Mouse (Mus musculus): ENCODE data around the gene Psg18. TPM values are rescaled to one million over a fixed set of nuclear protein-coding genes. Genes with fewer than 3 reads are reported as not detected.
"Not testable (repeated sequence)": the region's sequence is repeated elsewhere in the genome, so short reads cannot be mapped to it uniquely, and the experiment has no call there.

The Psg18 gene
- polyA plus RNA-seq (2012; rRNA removed) = not detected in 2 replicates

GRCm38 (mm10) chr7:18354909-18355308 is at the start of gene Psg18:
Gene Psg18, minus strand, starts transcription at chr7:18355009.
- 64% methylated on average over 3 of the region's 3 CpGs for WGBS

DNA sequence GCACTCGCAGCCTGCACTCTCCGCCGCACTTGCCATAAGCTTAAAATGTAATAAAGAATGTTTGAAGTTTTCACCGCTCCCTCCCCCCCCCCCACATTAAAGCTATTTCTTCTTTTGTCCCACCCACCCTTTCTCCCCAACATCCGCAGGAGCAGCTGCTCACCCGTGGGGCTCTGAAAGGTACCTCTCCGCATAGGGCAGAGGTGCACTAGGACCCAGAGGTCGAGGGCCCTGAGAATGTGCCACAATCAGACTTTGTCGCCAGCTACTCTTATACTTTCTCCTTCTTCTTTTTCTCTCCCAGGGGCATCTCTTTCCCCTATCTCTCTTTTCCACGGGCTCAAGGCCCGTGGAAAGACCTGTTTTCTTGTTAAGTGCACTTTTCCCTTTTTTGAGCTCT is 48.6 kb upstream of the Psg18 start:
- TF ChIP-seq POLR2A (IDR thresholded peaks at IDR 0.05; ENCODE audit: low read depth, low read length) (no peak), CTCF (conservative IDR thresholded peaks at IDR 0.05; ENCODE audit: insufficient read depth, insufficient read length, low read depth, low read length) (no peak)

More at GRCm38 (mm10) chr7:18354909-18355308, at the start of gene Psg18:
- not testable (repeated sequence) for H3K4me1 ChIP-seq (ENCODE audit: control insufficient read depth, insufficient read depth, low read length); DNase-seq; H3K36me3 ChIP-seq (ENCODE audit: control insufficient read depth, insufficient read depth, low read length); H3K4me3 ChIP-seq (ENCODE audit: insufficient read depth, low read depth, low read length); H3K27ac ChIP-seq (ENCODE audit: insufficient read depth, low read depth, low read length); H3K27me3 ChIP-seq (replicated peaks; ENCODE audit: control insufficient read depth, insufficient read depth, low read length)

DNA sequence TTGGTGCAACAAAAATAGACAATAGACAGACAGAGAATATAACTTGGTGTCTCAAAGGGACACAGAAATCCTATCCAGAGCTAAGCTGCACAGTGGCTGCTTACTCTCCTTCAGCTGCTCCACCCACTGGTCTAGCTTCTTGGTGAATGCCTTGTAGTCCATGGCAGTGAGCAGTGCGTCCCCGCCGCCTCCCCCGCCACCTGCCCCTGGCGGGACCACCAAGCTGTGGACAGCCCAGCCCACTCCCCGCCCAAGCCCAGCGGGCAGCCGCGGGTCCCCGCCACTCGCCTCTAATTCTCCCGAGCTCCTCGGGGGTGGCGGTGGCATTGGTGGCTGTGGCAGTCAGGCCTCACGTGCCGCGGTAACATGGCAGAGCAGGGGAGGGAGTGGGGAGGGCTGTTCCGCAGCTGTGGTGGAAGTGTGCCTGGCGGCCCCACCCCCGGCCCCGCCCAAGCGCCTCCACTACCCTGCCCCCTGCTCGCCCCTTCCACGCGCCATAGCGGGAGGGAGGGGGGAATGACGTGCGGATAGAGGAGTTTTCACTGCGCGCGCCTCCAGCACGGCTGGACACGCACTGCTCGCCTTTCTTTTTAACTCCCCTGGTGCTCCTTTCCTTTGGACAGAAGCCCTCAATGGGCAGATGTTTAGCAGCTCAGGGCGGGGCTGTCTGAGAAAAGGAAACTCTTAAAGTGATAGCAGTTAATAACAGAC is 47.9 kb upstream of the Psg18 start:
- DNase-seq = peak; percentile 26
- peak overlapping the region; percentile 45; the same call in 1 of the 2 replicates for H3K4me3 ChIP-seq (ENCODE audit: insufficient read depth, low read depth, low read length)
- TF ChIP-seq POLR2A (IDR thresholded peaks at IDR 0.05; ENCODE audit: low read depth, low read length) (no peak), CTCF (conservative IDR thresholded peaks at IDR 0.05; ENCODE audit: insufficient read depth, insufficient read length, low read depth, low read length) (no peak)
- no peaks in the 10 kb centered on the region for H3K36me3 ChIP-seq (ENCODE audit: control insufficient read depth, insufficient read depth, low read length)
- no peaks in the 10 kb centered on the region for H3K4me1 ChIP-seq (ENCODE audit: control insufficient read depth, insufficient read depth, low read length)
- no peaks in the 10 kb centered on the region for H3K27me3 ChIP-seq (replicated peaks; ENCODE audit: control insufficient read depth, insufficient read depth, low read length)
- WGBS = 55% methylated on average over 35 of the region's 35 CpGs
- no peak overlapping the region for H3K27ac ChIP-seq (ENCODE audit: insufficient read depth, low read depth, low read length)

More for the DNA sequence above, 48.6 kb upstream of the Psg18 start:
- H3K27ac ChIP-seq (ENCODE audit: insufficient read depth, low read depth, low read length) = no peak overlapping the region
- no peaks in the 10 kb centered on the region for H3K4me1 ChIP-seq (ENCODE audit: control insufficient read depth, insufficient read depth, low read length)
- no peak overlapping the region for H3K4me3 ChIP-seq (ENCODE audit: insufficient read depth, low read depth, low read length)
- no peaks in the 10 kb centered on the region for H3K27me3 ChIP-seq (replicated peaks; ENCODE audit: control insufficient read depth, insufficient read depth, low read length)
- no peaks in the 10 kb centered on the region for H3K36me3 ChIP-seq (ENCODE audit: control insufficient read depth, insufficient read depth, low read length)
- peak; percentile 6 for DNase-seq
- WGBS = 58% methylated on average over 11 of the region's 11 CpGs

DNA sequence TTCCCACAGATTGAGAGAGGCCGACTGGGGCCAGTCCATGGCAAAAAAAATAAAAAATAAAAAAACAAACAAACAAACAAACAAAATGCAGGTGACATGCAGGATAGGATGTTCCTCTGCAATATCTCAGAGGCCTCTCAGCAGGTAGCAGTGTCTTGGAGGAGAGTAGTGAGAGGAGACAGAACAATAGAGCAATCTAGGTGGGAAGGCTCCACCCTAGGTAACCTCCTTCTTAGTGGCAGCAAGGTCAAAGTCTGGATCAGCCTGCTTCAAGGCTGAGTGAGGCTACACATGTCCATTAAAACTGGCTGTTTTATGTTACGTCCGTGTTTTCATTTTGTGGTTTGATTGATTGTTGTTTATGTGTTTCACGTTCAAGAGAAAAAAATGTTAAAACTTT is 36.7 kb upstream of the Psg18 start:
- not testable (repeated sequence) for H3K4me1 ChIP-seq (ENCODE audit: control insufficient read depth, insufficient read depth, low read length); H3K4me3 ChIP-seq (ENCODE audit: insufficient read depth, low read depth, low read length); H3K27me3 ChIP-seq (replicated peaks; ENCODE audit: control insufficient read depth, insufficient read depth, low read length); H3K36me3 ChIP-seq (ENCODE audit: control insufficient read depth, insufficient read depth, low read length); DNase-seq; H3K27ac ChIP-seq (ENCODE audit: insufficient read depth, low read depth, low read length)
- 79% methylated on average over 4 of the region's 4 CpGs for WGBS

DNA sequence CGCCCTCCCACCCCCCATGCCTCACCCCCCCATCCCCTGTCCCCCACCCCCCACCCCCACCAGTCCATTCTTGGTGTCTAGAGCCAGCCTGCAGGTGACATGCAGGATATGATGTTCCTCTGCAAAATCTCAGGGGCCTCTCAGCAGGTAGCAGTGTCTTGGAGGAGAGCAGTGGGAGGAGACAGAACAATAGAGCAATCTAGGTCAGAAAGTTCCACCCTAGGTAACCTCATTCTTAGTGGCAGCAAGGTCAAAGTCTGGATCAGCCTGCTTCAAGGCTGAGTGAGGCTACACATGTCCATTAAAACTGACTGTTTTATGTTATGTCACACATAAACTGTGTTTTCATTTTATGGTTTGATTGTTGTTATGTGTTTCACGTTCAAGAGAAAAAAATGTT is 23.5 kb upstream of the Psg18 start:
- TF ChIP-seq CTCF (conservative IDR thresholded peaks at IDR 0.05; ENCODE audit: insufficient read depth, insufficient read length, low read depth, low read length) (no peak), POLR2A (IDR thresholded peaks at IDR 0.05; ENCODE audit: low read depth, low read length) (no peak)
- H3K27me3 ChIP-seq (replicated peaks; ENCODE audit: control insufficient read depth, insufficient read depth, low read length) = no peaks in the 10 kb centered on the region
- H3K4me3 ChIP-seq (ENCODE audit: insufficient read depth, low read depth, low read length) = no peak overlapping the region
- 41% methylated on average over 2 of the region's 2 CpGs for WGBS
- no peaks in the 10 kb centered on the region for H3K4me1 ChIP-seq (ENCODE audit: control insufficient read depth, insufficient read depth, low read length)
- no peak for DNase-seq
- no peaks in the 10 kb centered on the region for H3K36me3 ChIP-seq (ENCODE audit: control insufficient read depth, insufficient read depth, low read length)
- H3K27ac ChIP-seq (ENCODE audit: insufficient read depth, low read depth, low read length) = no peak overlapping the region

- not testable (repeated sequence) for H3K4me1 ChIP-seq (ENCODE audit: control insufficient read depth, insufficient read depth, low read length); H3K36me3 ChIP-seq (ENCODE audit: control insufficient read depth, insufficient read depth, low read length); H3K27me3 ChIP-seq (replicated peaks; ENCODE audit: control insufficient read depth, insufficient read depth, low read length); H3K27ac ChIP-seq (ENCODE audit: insufficient read depth, low read depth, low read length); H3K4me3 ChIP-seq (ENCODE audit: insufficient read depth, low read depth, low read length); DNase-seq
- 75% methylated on average over 6 of the region's 6 CpGs for WGBS
Measured at GRCm38 (mm10) chr7:18335411-18335810, 19.4 kb downstream of the Psg18 start.

Other genes with a start within 250 kb of the Psg18 start
- gene Igfl3, start 178.5 kb downstream of the Psg18 start, polyA plus RNA-seq (2012; rRNA removed) = not detected in 2 replicates
- gene Mill1, start 109.7 kb downstream of the Psg18 start, polyA plus RNA-seq (2012; rRNA removed) = 0.08 and 0.22 TPM in 2 replicates
- gene Psg28, start 77.0 kb upstream of the Psg18 start, polyA plus RNA-seq (2012; rRNA removed) = not detected in 2 replicates
- not detected in 2 replicates for gene Psg26, start 129.2 kb upstream of the Psg18 start, polyA plus RNA-seq (2012; rRNA removed)
- gene Psg25, start 177.3 kb upstream of the Psg18 start, polyA plus RNA-seq (2012; rRNA removed) = not detected in 2 replicates
- gene Psg27, start 212.3 kb upstream of the Psg18 start, polyA plus RNA-seq (2012; rRNA removed) = not detected in 2 replicates

Measured in kidney, adult 2 months (tissue).